Mouse (Mus musculus) liver, embryonic 14.5 days (tissue): ENCODE results near the gene Met.

Experiments used
- CTCF ChIP-seq: IDR thresholded peaks from 2 replicates; pipeline ENCODE4 v1.5.1; 2016; ENCODE audit warnings: antibody characterized with exemption, low read depth, control low read depth
- EP300 ChIP-seq: IDR thresholded peaks from 2 replicates; pipeline ENCODE4 v1.6.1; 2016; ENCODE audit warnings: antibody characterized with exemption, low read depth

DNA sequence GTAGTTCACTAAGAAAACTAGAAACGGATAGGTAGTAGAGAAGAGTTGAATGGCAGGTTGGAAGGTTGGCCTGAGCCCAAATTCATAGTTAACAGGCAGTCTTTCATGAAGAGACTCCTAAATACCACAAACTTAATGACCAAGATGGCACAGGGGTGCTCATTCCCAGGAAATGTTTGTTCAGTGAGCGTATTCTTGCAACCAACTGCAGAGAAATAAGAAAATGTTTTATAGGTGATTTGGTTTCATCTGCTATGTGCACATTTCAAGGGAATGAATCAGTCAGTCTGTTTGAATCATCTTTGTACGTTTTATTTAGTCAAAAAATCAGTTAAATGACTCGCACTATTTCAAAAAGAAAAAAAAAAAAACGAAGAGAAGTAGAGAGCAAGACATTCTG, 21.6 kb downstream of the Met start:
- TF ChIP-seq CTCF (no peak), EP300 (no peak)
